Mouse (Mus musculus) intestine, postnatal 0 days (tissue): Measurements from ENCODE around the gene Cabp5. TPM values are rescaled to one million over a fixed set of nuclear protein-coding genes. Genes with fewer than 3 reads are reported as not detected.
"Not testable (repeated sequence)": the region's sequence is repeated elsewhere in the genome, so short reads cannot be mapped to it uniquely, and the experiment has no call there.

ENCODE experiments used
- ATAC-seq: fragments of 200-750 bp; cut with Nextera tagmentation; 2 replicates; pipeline ENCODE4 v1.8.0; 2017; ENCODE audit warnings: mild to moderate bottlenecking, moderate TSS enrichment, moderate library complexity
- H3K27ac ChIP-seq: fragments of 300-500 bp; sonication (generic); 2 replicates; pipeline ENCODE4 v1.5.1; 2014; ENCODE audit warnings: mild to moderate bottlenecking, low read depth, low read length, moderate library complexity
- H3K27me3 ChIP-seq: fragments of 300-500 bp; sonication (generic); replicated peaks from 2 replicates; pipeline ENCODE4 v1.6.1; 2014; ENCODE audit warnings: low read length, mixed read lengths; ENCODE audit not compliant: control insufficient read depth, insufficient read depth
- H3K36me3 ChIP-seq: fragments of 300-500 bp; sonication (generic); 2 replicates; pipeline ENCODE4 v1.6.1; 2014; ENCODE audit warnings: mild to moderate bottlenecking, moderate library complexity; ENCODE audit not compliant: control insufficient read depth, insufficient read depth
- H3K4me1 ChIP-seq: fragments of 300-500 bp; sonication (generic); replicated peaks from 2 replicates; pipeline ENCODE4 v1.6.1; 2014; ENCODE audit warnings: antibody characterized with exemption, low read length, mixed read lengths; ENCODE audit not compliant: control insufficient read depth, insufficient read depth
- H3K4me2 ChIP-seq: fragments of 300-500 bp; sonication (generic); replicated peaks from 2 replicates; pipeline ENCODE4 v1.6.1; 2014; ENCODE audit warnings: low read depth, mild to moderate bottlenecking, moderate library complexity
- H3K4me3 ChIP-seq: fragments of 300-500 bp; sonication (generic); 2 replicates; pipeline ENCODE4 v1.5.1; 2014; ENCODE audit warnings: low read depth, low read length
- H3K9ac ChIP-seq: fragments of 300-500 bp; sonication (generic); 2 replicates; pipeline ENCODE4 v1.6.1; 2014; ENCODE audit warnings: mild to moderate bottlenecking, low read depth, low read length
- H3K9me3 ChIP-seq: fragments of 300-500 bp; sonication (generic); 2 replicates; pipeline ENCODE4 v1.6.1; 2016; ENCODE audit warnings: mixed run types; ENCODE audit not compliant: control insufficient read depth
- CTCF ChIP-seq: sonication (generic); IDR thresholded peaks from 2 replicates; pipeline ENCODE4 v1.5.1; 2016; ENCODE audit warnings: low read depth, mild to moderate bottlenecking, control low read depth, antibody characterized with exemption, moderate library complexity
- WGBS: fragments of 180-500 bp; shearing (Covaris S2); extraction: QIAGEN DNeasy Blood & Tissue Kit; methylation state at CpG from one replicate; pipeline ENCODE4 v1.1.7; 2014; 5-methylcytosine and 5-hydroxymethylcytosine counted together
- polyA plus RNA-seq: library from polyadenylated mRNA; unstranded; fragments of >200 nt; fragmentation: Nextera tagmentation; extraction: Ambion mirVana; gene quantifications from 2 replicates; pipeline ENCODE4 v1.2.1, GENCODE M21; 2015

Gene Cabp5
- not detected in 2 replicates for polyA plus RNA-seq

DNA sequence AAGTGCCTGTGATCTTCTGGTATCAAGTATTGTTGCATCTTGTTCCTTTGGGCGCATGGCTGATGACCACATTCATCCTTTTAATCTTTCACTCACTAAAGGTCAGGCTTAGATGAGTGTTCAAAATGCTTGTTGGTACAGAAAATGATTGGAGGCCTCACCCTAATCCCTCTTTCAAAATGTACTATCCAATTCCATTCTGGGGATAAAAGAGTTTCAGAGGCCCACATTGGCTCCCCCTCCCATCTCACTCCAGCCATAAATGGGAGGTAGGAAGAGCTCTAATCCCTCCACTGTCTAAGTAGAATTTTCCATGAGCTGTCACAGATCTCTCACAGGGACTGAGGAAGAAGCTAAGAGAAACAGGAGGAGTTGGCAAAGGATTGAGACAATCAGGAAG is at the start of gene Cabp5:
Gene Cabp5 (plus strand): TSS at position 301 of the 400 bp plus-strand sequence.
- Histone ChIP-seq H3K4me3 (no peak within 1 kb of the TSS), H3K4me2 (no peak within 1 kb of the TSS), H3K27me3 (no peaks in the 10 kb centered on the region), H3K9ac (no peak within 1 kb of the TSS), H3K9me3 (no peaks in the 10 kb centered on the region), H3K4me1 (no peaks in the 10 kb centered on the region), H3K27ac (no peak within 1 kb of the TSS), H3K36me3 (no peaks in the 10 kb centered on the region)
- no peak for TF ChIP-seq CTCF
- 74% methylated on average over 1 of the region's 1 CpGs for WGBS
- no peak for ATAC-seq

DNA sequence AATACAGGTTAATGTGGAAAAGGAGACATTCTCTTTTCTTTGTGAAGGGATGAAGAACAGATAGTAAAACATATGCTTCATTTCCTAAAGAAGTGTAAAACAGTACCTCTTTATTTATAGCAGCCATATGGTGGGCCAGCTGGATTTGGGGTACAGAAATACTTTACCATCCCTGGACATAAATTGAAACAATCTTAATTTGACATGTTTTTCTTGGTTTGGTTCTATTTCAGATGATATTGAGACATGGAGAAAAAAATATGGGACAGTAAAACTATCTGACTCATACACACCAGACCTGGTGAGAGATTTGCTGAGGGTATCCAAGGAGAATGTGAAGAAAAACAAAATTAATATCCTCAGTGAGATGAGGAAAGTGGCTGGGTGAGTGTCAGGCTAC is 42.0 kb upstream of the Cabp5 start:
- Histone ChIP-seq H3K4me3 (no peak overlapping the region), H3K4me2 (no peak overlapping the region), H3K27ac (no peak overlapping the region), H3K36me3 (no peaks in the 10 kb centered on the region), H3K9ac (no peak overlapping the region), H3K27me3 (no peaks in the 10 kb centered on the region), H3K9me3 (no peaks in the 10 kb centered on the region), H3K4me1 (no peaks in the 10 kb centered on the region)
- no peak for ATAC-seq
- no peak for TF ChIP-seq CTCF

DNA sequence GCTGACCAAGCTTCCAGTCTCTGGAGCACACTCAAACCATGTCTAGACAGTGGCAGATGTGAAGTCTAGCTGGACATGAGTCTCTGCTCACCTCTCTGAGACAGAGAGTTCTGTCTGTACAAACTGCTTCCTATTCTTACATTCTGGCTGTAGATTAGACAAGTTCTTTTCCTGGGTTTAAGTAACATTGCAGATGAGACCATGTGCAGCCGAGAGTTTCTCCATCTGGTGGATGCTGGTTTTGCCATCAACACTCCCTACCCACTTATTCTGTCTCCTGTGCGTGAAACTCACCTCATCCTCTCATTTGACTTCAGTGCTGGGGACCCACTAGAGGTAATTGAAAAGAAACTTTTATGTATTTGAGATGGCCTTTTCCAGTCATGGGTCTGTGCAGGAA is 17.3 kb upstream of the Cabp5 start:
- Histone ChIP-seq H3K9me3 (no peaks in the 10 kb centered on the region), H3K9ac (no peak overlapping the region), H3K36me3 (no peaks in the 10 kb centered on the region), H3K4me1 (no peaks in the 10 kb centered on the region), H3K27me3 (no peaks in the 10 kb centered on the region), H3K4me3 (no peak overlapping the region), H3K4me2 (no peak overlapping the region), H3K27ac (no peak overlapping the region)
- ATAC-seq: no peak
- WGBS: 86% methylated on average over 2 of the region's 2 CpGs
- no peak for TF ChIP-seq CTCF

DNA sequence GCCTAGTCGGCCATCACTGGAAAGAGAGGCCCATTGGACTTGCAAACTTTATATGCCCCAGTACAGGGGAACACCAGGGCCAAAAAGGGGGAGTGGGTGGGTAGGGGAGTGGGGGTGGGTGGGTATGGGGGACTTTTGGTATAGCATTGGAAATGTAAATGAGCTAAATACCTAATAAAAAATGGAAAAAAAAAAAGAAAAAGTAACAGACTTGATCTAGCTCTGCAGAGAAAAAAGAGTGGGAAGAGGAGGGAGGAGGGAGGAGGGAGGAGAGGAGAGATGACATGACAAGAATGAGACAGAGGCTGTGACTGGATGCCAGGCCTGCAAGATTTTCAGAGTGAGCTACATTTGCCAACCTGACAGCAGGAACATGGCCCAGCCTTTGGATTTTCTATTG is 52.6 kb downstream of the Cabp5 start, which contains the start of gene Bsph1:
Gene Bsph1 (plus strand): TSS at position 301 of the 400 bp plus-strand sequence.
- H3K27me3 ChIP-seq, H3K36me3 ChIP-seq, H3K4me3 ChIP-seq, H3K9me3 ChIP-seq, H3K27ac ChIP-seq, ATAC-seq, H3K4me2 ChIP-seq, H3K4me1 ChIP-seq, H3K9ac ChIP-seq: not testable (repeated sequence)
- 73% methylated on average over 1 of the region's 1 CpGs for WGBS

Other genes with a start within 250 kb of the Cabp5 start
- not detected in 2 replicates for gene Vmn1r88, start 238.6 kb upstream of the Cabp5 start, polyA plus RNA-seq
- not detected in 2 replicates for gene Vmn1r89, start 185.1 kb upstream of the Cabp5 start, polyA plus RNA-seq
- gene Lig1, start 120.8 kb upstream of the Cabp5 start, polyA plus RNA-seq: 30.0 and 34.4 TPM in 2 replicates
- gene Zswim9, start 119.4 kb upstream of the Cabp5 start, polyA plus RNA-seq: 1.6 and 1.9 TPM in 2 replicates
- 0.20 and 0.21 TPM in 2 replicates for gene Pla2g4c, start 73.5 kb upstream of the Cabp5 start, polyA plus RNA-seq
- not detected in 2 replicates for gene Bsph1, start 52.7 kb downstream of the Cabp5 start, polyA plus RNA-seq
- not detected in 2 replicates for gene Bsph2, start 172.9 kb downstream of the Cabp5 start, polyA plus RNA-seq
- gene Sult2a5, start 225.8 kb downstream of the Cabp5 start, polyA plus RNA-seq: not detected in 2 replicates